Mouse (Mus musculus) macrophage (primary cell): ENCODE measurements around the gene Cds2. TPM values are rescaled to one million over a fixed set of nuclear protein-coding genes. Genes with fewer than 3 reads are reported as not detected.
"Not testable (repeated sequence)": the region's sequence is repeated elsewhere in the genome, so short reads cannot be mapped to it uniquely, and the experiment has no call there.

Experiments used
- H3K27ac ChIP-seq: fragments of 350-480 bp; formaldehyde crosslinking; 2 replicates; pipeline ENCODE4 v1.9.0; 2021
- H3K36me3 ChIP-seq: fragments of 350-480 bp; formaldehyde crosslinking; 2 replicates; pipeline ENCODE4 v1.9.0; 2021; ENCODE audit errors: inconsistent target
- H3K4me3 ChIP-seq: fragments of 350-480 bp; formaldehyde crosslinking; 2 replicates; pipeline ENCODE4 v1.9.0; 2021; ENCODE audit errors: inconsistent target
- H3K79me2 ChIP-seq: fragments of 350-480 bp; formaldehyde crosslinking; 2 replicates; pipeline ENCODE4 v1.9.0; 2021; ENCODE audit errors: inconsistent target
- WGBS: methylation state at CpG from one replicate; pipeline ENCODE4 v1.1.7; 2026; ENCODE audit warnings: inconsistent platforms; ENCODE audit not compliant: missing documents; 5-methylcytosine and 5-hydroxymethylcytosine counted together
- polyA plus RNA-seq: library from polyadenylated mRNA; stranded (reverse); fragments of 250-400 nt; gene quantifications from 3 replicates; pipeline ENCODE4 v1.2.4, GENCODE M21; 2018; ENCODE audit warnings: inconsistent platforms
- total RNA-seq, 78 experiments: library from RNA; depleted of rRNA; stranded (reverse); fragments of 250-400 nt; gene quantifications; 1 replicate in 9 of 78; 2 replicates in 24 of 78; 3 replicates in 43 of 78; 4 replicates in 2 of 78; pipeline ENCODE4 v1.2.4; 2018; ENCODE audit warnings: inconsistent platforms in 56 of 78

Gene Cds2
- total RNA-seq (2018; cell fraction: chromatin; rRNA removed), result 100 to 1,000 TPM in 8 of 26 experiments, 10 to 100 TPM in 18; 17.6 to 118 (median 84.2) TPM
- 10 to 100 TPM; 41.5 to 83.2 (median 60.9) TPM for total RNA-seq (2018; cell fraction: cytosol; rRNA removed)
- 100 to 1,000 TPM in 16 of 26 experiments, 10 to 100 TPM in 10; 58.3 to 168 (median 104) TPM for total RNA-seq (2018; cell fraction: nucleus; rRNA removed)
- 27.8 to 48.0 TPM (median 34.4 TPM) in 3 replicates for polyA plus RNA-seq

- 1% methylated on average over 49 of the region's 49 CpGs for WGBS
- Histone ChIP-seq H3K79me2 (peaks cover 46% of the 10 kb centered on the region), H3K4me3 (peak within 1 kb of the TSS; percentile 86), H3K36me3 (no peaks in the 10 kb centered on the region), H3K27ac (peak within 1 kb of the TSS; percentile 55)
Measured at GRCm38 (mm10) chr2:132262879-132263398, at the start of gene Cds2. Gene Cds2 (plus strand): TSS chr2:132263148.

GRCm38 (mm10) chr2:132221611-132222073, 41.3 kb upstream of the Cds2 start:
- Histone ChIP-seq H3K27ac (peak overlapping the region; percentile 98), H3K4me3 (no peak overlapping the region)
- 45% methylated on average over 11 of the region's 11 CpGs for WGBS

GRCm38 (mm10) chr2:132224359-132224758, 38.6 kb upstream of the Cds2 start:
- Histone ChIP-seq H3K4me3 (no peak overlapping the region), H3K79me2 (no peaks in the 10 kb centered on the region), H3K27ac (peak overlapping the region; percentile 98), H3K36me3 (no peaks in the 10 kb centered on the region)
- WGBS, result 7% methylated on average over 4 of the region's 4 CpGs

More at GRCm38 (mm10) chr2:132221611-132222073, 41.3 kb upstream of the Cds2 start:
- Histone ChIP-seq H3K36me3 (no peaks in the 10 kb centered on the region), H3K79me2 (no peaks in the 10 kb centered on the region)

- no peak overlapping the region for H3K4me3 ChIP-seq
- H3K79me2 ChIP-seq, result no peaks in the 10 kb centered on the region
- no peaks in the 10 kb centered on the region for H3K36me3 ChIP-seq
- 95% methylated on average over 3 of the region's 3 CpGs for WGBS
- no peak overlapping the region for H3K27ac ChIP-seq
Measured at GRCm38 (mm10) chr2:132232413-132232945, 30.5 kb upstream of the Cds2 start.

GRCm38 (mm10) chr2:132233985-132234765, 28.8 kb upstream of the Cds2 start:
- H3K79me2 ChIP-seq, result no peaks in the 10 kb centered on the region
- H3K27ac ChIP-seq, result no peak overlapping the region
- WGBS, result 89% methylated on average over 16 of the region's 16 CpGs
- H3K4me3 ChIP-seq, result no peak overlapping the region
- no peaks in the 10 kb centered on the region for H3K36me3 ChIP-seq

- 67% methylated on average over 2 of the region's 2 CpGs for WGBS
- H3K36me3 ChIP-seq, result no peaks in the 10 kb centered on the region
- H3K79me2 ChIP-seq, result no peaks in the 10 kb centered on the region
- H3K27ac ChIP-seq, result peak overlapping the region; percentile 10; the same call in 1 of the 2 replicates
- H3K4me3 ChIP-seq, result no peak overlapping the region
Measured at GRCm38 (mm10) chr2:132235291-132235690, 27.7 kb upstream of the Cds2 start.

GRCm38 (mm10) chr2:132235975-132236374, 27.0 kb upstream of the Cds2 start:
- Histone ChIP-seq H3K79me2 (no peaks in the 10 kb centered on the region), H3K4me3 (no peak overlapping the region), H3K27ac (no peak overlapping the region), H3K36me3 (peaks cover 2% of the 10 kb centered on the region; the same call in 1 of the 2 replicates)
- 68% methylated on average over 7 of the region's 7 CpGs for WGBS

- H3K36me3 ChIP-seq, result peaks cover 14% of the 10 kb centered on the region; the same call in 1 of the 2 replicates
- 83% methylated on average over 2 of the region's 3 CpGs for WGBS
- H3K79me2 ChIP-seq, H3K27ac ChIP-seq, H3K4me3 ChIP-seq: not testable (repeated sequence)
Measured at GRCm38 (mm10) chr2:132239434-132239833, 23.5 kb upstream of the Cds2 start.

- Histone ChIP-seq H3K36me3 (peaks cover 14% of the 10 kb centered on the region; the same call in 1 of the 2 replicates), H3K79me2 (peaks cover 11% of the 10 kb centered on the region; the same call in 1 of the 2 replicates)
- WGBS, result 78% methylated on average over 1 of the region's 10 CpGs
- H3K27ac ChIP-seq, H3K4me3 ChIP-seq: not testable (repeated sequence)
Measured at GRCm38 (mm10) chr2:132240457-132240856, 22.5 kb upstream of the Cds2 start.

GRCm38 (mm10) chr2:132243370-132243769, 19.6 kb upstream of the Cds2 start:
- Histone ChIP-seq H3K79me2 (peaks cover 35% of the 10 kb centered on the region), H3K27ac (no peak overlapping the region), H3K36me3 (peaks cover 16% of the 10 kb centered on the region; the same call in 1 of the 2 replicates), H3K4me3 (no peak overlapping the region)
- WGBS, result 71% methylated on average over 3 of the region's 3 CpGs

GRCm38 (mm10) chr2:132247539-132248313, 15.2 kb upstream of the Cds2 start, which contains the start of gene Tmem230:
Gene Tmem230 (minus strand): TSS chr2:132247807.
- H3K36me3 ChIP-seq, result peaks cover 10% of the 10 kb centered on the region; the same call in 1 of the 2 replicates
- peak within 1 kb of the TSS; percentile 72 for H3K27ac ChIP-seq
- H3K4me3 ChIP-seq, result peak within 1 kb of the TSS; percentile 59
- H3K79me2 ChIP-seq, result peaks cover 76% of the 10 kb centered on the region
- WGBS, result 10% methylated on average over 50 of the region's 50 CpGs

- Histone ChIP-seq H3K36me3 (peaks cover 9% of the 10 kb centered on the region; the same call in 1 of the 2 replicates), H3K4me3 (peak overlapping the region; percentile 73), H3K79me2 (peaks cover 63% of the 10 kb centered on the region), H3K27ac (peak overlapping the region; percentile 66)
- 8% methylated on average over 8 of the region's 8 CpGs for WGBS
Measured at GRCm38 (mm10) chr2:132251911-132252310, 11.0 kb upstream of the Cds2 start.

GRCm38 (mm10) chr2:132252542-132253528, 10.1 kb upstream of the Cds2 start, which contains the start of gene Pcna:
Gene Pcna (minus strand): TSS chr2:132253314.
- WGBS, result under 1% methylated on average over 67 of the region's 79 CpGs

More at GRCm38 (mm10) chr2:132252542-132253528, 10.1 kb upstream of the Cds2 start, which contains the start of gene Pcna:
- Histone ChIP-seq H3K79me2 (peaks cover 59% of the 10 kb centered on the region), H3K36me3 (peaks cover 9% of the 10 kb centered on the region; the same call in 1 of the 2 replicates), H3K27ac (peak within 1 kb of the TSS; percentile 66), H3K4me3 (peak within 1 kb of the TSS; percentile 73)
